Mouse (Mus musculus): ENCODE measurements around the gene Faim2. TPM values are rescaled to one million over a fixed set of nuclear protein-coding genes. Genes with fewer than 3 reads are reported as not detected.

The Faim2 gene
- total RNA-seq, 2 experiments from 2014 or later: 0.22 to 0.28 TPM

DNA sequence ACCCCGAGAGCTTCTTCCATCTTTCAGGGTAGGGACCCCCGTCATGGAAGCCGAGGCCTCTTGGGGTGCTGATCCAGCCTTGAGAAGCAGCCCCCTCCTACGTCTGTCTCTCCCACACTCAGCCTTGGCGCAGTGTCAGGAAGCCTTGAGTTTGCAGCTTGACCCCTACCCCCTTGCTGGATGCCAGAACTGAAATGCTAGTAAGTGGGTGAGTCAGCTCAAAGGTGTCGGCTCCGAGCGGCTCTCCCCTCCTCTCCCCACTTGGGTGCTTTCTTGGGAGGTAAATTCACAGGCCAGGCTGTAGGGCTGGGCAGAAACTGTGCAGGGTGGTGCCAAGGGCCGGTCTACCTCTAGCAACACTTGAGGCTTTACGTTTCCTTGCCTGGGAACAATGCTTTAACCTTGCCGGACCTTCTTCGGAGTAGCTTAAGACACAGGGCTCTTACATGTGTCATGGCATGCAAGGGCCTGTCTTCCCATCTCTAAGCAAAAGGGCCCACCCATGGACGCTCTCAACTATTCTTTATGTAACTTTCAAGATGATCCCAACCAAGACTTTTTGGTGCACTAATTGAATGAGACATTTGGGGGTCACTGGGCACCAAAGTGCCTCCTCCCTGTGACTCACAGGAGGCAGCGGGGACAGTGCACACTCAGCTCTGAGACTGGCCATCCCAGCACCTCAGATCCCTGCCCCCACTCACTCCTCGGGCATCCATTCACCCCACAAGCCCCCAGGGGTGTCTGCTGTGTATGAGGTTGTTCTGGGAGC is 22.5 kb downstream of the Faim2 start:
- DNase-seq: no peak

DNA sequence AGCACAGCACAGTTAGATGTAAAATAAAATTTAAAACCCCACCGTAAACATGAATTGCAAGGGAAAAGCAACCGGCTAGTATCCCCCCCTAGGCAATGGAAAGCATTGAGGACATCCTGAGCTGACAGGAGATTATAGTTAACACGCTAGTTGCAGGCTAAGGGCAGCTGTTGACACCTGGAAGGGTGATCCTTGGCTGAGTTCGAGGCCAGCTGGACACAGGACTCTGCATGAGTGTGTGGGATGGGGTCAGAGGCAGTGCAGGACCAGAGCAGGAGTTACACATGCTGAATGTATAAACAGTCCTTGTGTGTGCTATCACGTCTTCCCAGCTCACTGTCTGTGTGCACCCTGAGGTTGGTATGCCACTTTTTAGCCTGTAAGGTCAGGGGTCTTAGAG is 24.7 kb downstream of the Faim2 start:
- no peak for DNase-seq

DNA sequence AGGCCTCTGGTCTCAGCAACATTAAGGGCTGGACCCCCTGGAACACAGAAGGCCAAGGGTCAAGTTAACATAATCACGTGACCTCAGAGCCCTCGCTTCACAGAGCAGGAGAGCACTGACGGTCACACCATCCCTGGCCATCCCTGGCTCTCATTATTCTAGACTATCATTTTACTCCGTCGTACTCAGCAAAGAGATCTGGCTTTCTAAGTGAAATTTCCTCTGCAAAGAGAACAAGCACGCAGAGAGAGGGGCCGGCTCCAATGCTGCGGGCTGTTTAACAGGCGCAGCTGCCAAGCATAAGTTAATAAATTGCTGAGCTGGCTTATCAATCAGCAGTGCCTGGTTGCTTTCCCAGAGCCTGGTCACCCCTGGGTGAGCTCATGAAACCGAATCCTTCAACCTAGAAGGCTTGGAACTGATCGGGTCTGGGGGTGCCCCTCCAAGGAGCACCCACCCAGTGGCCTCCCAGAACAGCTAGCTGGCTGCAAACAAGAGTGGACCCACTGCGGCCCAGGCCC is 25.6 kb downstream of the Faim2 start:
- no peak for DNase-seq

DNA sequence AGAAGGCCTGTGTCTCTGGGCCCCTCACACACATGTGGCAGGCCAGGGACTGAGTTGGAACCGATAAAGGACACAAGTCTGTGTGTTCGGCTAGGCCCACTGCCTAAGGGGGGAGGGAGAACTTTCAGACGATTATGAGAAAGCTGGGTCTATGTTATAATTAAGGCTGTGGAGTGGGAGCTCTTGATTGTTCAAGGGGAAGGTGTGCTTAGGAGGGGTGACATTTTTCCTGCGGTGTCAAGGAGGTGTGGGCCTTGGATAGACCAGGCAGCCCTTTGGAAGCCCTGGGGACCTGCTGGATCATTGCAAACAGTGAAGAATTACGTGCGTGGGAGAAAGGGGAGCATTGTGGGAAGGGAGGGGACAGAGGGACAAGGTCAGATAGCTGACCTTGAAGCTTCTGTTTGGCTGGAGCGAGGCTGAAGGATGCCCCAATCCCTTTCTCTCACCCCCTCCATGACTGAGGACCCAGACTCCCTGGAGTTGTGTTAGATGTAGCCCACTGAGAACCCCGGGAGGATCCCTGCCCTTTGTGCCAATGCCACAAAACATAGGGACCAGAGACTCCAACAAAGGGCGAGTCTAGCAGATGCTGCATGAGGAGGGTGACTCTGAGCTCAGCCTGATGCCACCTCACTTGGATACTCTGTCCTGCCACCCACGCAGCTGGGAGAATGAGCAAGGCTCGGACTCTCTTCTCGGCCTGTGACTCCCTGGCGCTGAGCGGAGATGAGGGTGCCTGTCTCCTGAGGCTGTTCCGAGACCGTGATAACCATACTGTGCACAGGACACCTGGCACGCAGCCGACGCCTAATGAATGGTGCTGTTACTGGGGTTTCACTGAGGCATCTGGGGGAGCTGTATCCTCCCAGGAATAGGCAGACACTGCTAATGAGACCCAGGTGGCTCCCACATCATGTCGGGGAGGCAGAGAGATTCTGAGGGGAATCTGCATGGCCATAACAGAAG is 26.4 kb downstream of the Faim2 start:
- DNase-seq: no peak

DNA sequence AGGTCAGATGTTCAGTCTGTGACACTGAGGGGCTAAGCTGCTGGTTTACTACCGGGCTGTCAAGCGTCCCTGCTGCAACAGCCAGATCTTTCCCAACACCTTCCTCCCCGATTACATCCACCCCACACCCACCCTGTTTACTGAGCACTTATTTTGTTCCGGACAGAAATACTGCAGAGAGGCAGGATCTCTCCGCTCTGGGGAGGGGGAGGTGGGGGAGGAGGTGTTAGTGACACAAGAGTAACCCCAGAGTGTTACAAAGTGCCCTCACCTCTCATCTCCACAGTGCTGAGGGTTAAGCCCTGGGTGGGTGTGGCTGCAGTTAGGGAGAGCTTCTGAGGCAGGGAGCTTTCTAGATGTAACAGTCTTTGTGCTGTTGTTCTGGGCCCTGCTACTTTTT is 27.6 kb downstream of the Faim2 start:
- no peak for DNase-seq

DNA sequence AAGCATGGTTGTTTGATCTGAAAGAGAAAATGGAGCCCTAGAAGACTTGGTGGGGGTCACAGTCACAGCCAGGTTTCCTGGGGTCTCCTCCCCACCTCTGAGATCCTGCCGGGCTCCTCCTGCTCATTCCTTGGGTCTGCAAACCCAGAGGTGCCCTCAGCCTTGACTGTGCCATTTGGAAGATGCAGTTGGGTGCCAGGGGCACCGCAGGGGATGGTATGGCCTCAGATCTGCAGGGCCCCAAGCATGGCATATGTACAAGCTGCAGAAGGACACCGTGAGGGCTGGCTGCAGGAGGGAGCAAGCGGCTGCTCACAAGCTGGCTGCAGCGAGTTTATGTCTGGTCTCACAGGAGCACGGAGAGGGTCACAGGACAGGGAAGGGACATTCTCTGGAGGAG is 28.2 kb downstream of the Faim2 start:
- DNase-seq: no peak

DNA sequence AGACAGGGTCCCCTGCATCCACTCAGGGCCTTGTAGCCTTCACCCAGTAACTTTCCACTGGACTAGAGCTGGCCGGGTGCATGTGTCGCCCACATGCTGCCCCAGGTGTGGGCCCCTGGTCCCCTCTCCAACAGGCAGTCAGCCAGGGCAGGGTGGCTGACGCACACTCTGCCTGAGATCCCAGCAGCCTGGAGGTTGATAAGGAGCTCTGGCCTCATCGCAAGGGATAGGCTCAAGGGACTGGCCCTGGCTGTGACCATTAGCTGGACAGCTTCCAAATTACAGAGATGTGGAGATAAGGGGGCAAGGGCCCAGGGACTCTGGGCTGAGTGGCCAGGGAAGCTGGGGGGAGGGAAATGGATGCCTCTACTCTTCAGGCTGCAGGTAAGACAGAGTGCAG is 29.2 kb downstream of the Faim2 start:
- peak; percentile 42 to 47 for DNase-seq

DNA sequence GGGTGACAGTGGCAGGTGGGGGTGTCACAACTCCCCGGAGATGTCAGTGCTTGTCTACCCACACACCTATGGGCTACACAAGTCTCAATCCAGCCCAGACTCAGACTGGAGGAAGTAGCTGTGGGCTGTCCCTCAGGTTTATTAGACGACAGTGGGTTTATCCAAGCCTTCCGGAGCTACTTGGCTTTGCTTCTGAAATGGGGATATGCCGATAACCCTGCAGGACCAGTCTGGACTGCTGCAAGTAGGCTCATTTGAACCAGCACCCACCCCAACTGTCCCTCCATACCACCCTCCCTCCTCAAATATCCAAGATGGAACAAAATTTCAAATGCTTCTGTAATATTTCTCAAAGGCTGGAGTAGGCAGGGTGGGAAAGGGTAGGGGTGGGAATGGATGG is 29.6 kb downstream of the Faim2 start:
- no peak for DNase-seq

DNA sequence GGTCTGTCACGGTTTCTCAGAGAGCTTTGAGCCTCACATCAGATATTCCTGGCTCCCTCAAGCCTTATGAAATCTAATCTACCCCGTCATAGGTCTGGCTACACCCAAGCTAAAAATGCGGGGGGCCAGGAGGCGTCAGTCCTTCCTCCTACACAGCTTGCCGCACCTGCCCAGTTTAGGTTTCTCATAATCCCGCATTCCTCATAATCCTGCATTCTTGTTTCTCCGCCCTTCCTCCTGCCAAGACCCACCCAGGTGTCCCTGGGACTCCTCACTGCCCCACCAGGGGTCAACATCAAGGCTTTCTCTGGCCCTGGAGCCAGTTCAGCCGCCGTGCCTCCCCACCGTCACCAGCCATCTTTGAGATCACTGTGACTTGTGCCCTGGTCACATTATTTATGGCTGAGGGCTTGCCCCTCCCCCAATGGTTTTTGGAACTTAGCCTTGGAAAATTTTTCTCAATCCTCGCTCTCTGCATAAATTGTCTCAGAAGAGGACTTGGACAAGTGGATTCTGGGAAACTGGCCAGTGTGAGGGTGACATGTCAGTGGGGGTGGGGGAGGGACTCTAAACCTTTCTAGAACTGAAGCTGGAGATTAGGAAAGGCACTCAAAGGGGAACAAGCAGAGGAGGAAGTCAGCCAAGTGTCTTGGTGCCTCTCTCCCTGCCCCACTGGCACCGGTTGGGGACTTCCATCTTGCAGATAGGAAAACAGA is 30.3 kb downstream of the Faim2 start:
- peak; percentile 82 for DNase-seq

DNA sequence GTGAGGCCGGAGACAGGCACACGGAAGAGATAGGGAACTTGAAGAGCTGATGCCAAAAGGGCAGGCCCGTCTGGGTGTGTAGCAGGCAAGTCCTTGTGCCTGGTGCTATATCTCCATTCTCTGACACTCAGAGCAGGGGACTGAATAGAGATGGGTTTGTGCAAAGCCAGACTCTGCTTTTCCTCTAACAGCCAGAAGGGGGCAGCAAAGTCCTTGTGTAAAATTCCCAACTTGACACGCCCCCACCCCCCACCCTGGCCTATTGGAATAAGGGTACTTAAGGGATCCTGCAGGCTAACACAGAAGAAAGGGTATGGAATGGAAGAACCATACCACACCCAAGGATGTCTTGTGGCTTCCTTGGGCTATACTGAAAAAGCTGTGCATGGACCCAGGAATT is 30.9 kb downstream of the Faim2 start:
- peak; percentile 48 to 67 for DNase-seq

DNA sequence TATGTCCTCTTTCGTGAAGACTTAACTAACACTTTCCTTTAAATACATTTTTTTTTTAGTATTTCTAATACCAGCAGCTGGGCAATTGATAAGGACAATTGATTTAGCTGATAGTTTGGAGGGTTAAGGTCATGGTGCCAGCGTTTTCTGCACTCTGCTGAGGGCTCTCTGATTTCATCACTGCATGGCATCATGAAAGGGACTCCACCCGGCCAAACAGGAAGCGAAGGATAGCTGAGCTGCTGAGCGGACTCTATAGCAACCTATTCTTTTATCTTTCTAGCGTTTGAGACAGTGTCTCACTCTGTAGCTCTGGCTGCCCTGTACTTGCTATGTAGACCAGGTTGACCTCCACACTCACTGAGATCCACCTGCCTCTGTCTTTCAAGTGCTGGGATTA is 43.2 kb downstream of the Faim2 start:
- DNase-seq: no peak

DNA sequence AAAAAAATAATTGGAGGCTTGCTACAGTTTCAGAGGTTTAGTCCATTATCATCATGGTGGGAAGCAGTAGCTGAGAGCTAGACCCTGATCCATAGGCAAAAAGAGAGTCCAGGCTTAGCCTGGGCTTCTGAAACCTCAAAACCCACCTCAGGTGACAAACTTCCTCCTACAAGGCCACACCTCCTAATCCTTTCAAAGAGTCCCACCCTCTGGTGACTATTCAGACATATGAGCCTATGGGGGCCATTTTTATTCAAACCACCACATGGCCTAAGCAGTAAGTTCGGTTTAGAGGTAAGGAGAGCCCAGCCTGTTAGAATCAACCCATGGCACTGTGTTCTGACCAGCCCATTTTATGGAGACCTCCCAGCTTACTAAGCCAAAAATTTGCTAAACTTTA is 52.2 kb downstream of the Faim2 start:
- DNase-seq: no peak

DNA sequence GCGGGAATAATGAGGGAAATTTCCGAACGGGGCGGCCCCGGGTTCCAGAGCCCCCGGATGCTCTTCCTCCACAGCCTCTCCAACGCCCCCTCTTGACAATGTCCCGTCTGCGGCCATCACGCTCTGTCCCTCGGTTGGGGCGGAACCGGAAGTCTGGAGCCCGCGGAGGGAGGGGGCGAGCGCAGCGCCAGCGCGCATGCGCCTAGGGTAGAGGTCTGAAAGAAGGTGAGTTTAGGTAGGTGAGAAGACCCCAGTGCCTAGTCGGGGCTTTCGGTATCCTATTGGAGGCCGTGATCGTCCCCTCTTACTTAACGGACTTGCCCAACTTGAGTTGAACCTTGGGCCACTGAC is 53.4 kb downstream of the Faim2 start, which contains the start of gene Bcdin3d:
Gene Bcdin3d, minus strand, starts transcription at position 155 of the 351 bp plus-strand sequence.
- DNase-seq: peak; percentile 91 to 92

DNA sequence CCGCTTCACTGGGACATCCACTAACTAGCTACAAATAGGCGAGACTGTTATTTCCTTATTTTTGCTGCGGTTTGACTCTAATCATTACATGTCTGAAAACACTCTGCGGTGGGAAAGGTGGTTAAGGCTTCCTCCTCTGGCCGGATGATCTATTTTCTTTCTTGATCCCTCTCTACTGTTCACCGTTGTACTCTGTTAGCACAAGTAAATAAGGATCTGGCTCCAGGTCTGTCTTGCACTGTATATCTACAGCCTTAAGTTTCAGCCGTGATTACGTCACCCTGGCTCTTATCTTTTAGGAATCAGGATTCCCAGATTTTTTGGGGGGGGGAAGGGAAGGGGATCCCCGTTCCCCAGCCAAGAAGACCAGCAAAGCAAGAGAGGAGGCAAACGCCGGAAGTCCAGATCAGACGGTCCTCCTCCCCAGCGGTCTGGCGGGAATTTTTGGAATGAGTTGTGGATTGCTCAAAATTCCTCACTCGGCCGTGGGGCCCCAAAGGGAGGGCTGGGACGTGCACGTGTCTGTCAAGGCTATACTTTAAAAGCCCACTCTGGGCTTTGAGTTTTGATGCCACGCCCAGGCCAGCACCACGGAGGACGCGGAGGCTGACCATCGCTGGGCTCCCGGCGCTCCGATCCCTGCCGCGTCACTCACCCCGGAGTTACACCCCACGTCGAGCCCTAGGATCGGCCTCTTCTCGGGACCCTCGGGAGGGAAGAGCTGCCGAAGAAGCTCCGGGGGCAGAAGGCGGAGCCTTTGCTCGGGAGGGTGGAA is 54.0 kb downstream of the Faim2 start:
- DNase-seq: peak; percentile 74 to 77

DNA sequence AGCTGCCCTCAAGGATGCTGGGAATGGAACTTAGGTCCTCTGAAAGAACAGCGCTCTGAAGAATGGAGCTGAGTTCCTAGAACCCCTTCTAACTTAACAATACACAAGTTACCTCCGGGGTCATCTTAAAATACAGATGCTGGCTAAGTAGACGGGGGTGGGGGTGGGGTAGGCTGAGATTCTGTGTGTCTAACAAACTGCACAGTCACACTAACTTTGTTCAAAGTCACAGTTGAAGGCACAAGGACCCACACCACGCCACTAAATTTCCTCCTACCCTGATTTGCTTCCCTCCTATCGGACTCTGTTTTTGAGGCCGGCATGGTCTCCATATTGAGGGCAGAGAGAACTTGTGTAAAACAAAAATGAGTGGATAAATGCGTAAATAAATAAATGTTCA is 55.0 kb downstream of the Faim2 start:
- no peak for DNase-seq

DNA sequence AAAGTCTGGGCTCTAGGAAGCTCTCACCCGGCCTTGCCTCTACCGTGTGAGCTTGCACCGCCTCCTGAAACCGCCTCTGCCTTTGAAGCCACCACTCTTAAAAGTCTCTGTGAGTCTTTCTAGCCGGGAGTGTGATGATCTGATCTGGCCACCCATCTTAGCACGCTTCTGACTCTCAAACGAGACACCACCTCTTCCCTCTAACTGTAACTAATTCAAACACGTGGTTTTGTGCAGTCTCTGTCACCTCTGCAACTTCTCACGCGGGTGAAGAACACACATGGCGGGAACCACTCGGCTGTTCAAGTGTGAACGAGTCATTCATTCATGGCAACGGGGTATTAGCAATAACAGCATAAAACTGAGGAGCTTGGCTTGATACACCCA is 56.3 kb downstream of the Faim2 start:
- no peak for DNase-seq

DNA sequence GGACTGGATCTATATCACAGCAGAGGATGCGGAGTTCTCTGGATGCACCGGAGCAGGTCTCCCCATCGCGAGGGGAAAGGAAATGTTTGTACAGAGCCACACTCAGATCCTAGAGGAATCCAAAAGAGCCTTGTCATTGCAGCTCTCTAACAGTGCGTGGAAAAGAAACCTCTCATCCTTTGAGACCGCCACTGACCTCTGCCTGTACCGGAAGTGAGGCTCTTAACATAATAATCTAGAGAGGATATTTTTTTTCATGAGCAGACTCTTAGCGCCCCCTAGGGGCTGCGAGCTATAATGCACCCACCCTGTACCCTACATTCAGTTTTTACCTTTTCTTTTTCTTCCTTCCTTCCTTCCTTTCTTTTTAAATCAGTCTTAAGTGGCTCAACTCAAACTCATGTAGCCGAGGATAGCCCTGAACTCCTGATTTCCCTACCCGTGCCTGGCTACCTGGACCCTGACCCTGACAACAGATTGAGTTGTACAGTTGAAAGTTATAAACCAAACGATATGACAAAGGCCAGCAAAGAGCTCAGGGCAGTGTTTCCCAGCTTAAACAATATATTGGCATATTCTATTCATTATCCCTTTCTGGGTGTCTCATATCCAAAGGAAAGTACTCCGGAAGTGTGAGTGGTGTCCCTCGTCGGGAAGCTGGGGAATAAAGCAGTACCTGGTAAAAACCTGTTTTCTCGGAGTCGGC is 56.8 kb downstream of the Faim2 start:
- DNase-seq: peak; percentile 70 to 80

DNA sequence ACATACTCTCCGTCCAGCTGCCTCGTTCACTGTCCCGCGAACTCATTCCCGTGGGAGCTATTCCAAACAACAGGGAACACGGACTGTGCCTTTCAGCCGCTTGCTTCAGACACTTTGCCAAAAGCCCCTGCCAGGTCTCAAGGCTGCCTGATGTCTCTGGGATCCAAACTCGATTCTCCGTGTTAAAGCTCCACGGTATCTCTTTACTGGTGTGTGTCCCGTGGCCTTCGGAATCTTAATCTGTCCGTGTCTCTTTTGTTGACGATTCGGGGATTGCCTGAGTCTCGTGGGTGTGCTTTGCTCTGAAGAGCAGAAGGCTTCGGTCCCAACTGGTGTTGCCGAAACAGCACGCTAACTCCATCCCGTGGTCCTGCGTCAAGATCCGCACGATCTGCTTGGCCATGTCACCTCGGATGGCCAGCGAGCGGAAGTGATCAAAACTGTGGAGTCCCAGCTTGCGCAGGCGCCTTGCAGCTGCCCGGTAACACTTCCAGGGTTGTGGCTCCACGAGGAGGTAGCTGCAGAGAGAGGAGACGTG is 57.7 kb downstream of the Faim2 start:
- peak; percentile 74 to 76 for DNase-seq

DNA sequence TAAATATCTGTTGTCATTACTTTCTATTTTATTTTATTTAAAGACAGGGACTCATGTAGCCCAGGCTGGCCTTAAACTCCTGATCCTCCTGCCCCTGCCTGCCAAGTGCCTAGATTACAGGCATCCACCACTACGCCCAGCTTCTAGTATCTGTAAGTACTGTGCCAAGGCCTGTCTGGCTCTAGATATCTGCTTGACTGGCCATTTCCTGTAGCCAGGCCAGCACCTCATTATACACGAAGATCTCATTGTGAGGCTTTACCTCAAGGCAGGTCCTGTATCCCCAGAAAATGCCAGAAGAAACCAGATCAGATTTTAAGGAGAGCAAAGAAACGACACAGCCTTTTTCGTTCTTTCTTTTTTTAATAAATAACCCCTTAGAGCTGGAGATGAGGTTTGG is 58.2 kb downstream of the Faim2 start:
- DNase-seq: peak in 1 of 2 experiments; percentile 20

DNA sequence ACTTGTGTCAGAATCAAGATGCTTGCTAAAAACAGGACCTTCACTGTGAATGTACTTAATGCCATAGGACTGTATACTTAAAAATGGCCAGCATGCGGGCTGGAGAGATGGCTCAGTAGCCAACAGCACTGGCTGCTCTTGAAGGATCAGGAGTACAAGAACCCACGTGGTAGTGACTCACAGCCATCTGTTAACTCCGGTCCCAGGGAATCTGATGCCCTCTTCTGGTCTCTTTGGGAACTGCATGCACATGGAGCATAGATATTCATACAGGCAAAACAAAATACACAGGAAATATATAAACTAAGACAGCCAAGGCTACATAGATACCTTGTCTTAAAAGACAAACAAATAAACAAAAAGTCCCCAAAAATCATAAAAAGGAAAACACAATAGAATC is 58.9 kb downstream of the Faim2 start:
- peak; percentile 79 to 85 for DNase-seq

DNA sequence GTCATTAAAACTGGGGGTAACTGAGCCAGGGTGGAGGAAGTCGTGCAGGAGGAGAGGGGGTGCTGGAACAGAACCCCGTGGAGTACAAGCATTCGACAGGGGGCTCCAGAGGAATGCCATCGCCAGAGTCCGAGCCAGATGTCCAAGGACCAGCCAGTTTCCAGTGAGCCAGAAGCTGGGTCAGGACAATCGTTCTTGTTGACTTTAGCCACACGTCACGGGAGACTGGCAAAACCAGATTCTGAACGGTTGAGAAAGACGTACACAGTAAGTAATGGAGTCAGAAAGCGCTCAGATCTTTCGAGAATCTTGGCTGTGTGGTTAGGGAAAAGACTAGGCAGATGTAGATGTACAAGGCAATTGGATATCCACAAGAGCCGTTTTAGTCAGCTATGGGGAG is 64.8 kb downstream of the Faim2 start:
- no peak for DNase-seq
